Mouse (Mus musculus) small intestine, adult 2 months (tissue): ENCODE results near the gene Gp9.

Experiments used
- CTCF ChIP-seq: fragments of 200-500 bp; IDR thresholded peaks from 2 replicates; pipeline ENCODE4 v1.5.1; 2012; ENCODE audit warnings: low read depth, mild to moderate bottlenecking, control low read depth, inconsistent platforms, low read length, moderate library complexity, mixed read lengths; ENCODE audit not compliant: insufficient replicate concordance, insufficient read length; ENCODE audit errors: extremely low read depth
- POLR2A ChIP-seq: fragments of 200-500 bp; IDR thresholded peaks from 2 replicates; pipeline ENCODE4 v1.6.1; 2012; ENCODE audit warnings: low read depth, mild to moderate bottlenecking, control low read depth, inconsistent platforms, low read length, moderate library complexity

DNA sequence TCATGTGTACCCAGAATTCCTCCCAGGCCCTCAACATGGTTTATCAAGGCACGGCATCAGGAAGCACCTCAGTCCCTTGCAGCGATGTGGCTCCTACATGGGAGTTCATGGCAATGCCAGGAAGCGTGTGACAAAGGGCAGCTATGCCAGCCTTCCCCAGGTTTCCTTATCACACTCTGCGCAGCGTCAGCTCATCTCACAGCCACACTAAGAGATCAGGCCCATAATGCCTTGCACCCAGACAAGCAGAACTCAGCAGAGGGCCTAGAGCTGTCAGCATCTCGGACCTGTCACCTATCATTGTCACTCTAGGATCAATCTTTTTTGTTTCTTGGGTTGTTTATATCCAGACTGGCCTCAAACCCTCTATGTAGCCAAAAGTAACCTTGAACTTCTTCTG is 21.7 kb downstream of the Gp9 start:
- TF ChIP-seq CTCF = no peak
- TF ChIP-seq POLR2A = no peak
